Mouse (Mus musculus): ENCODE data around the gene Frs3. TPM values are rescaled to one million over a fixed set of nuclear protein-coding genes. Genes with fewer than 3 reads are reported as not detected.

The Frs3 gene
- polyA plus RNA-seq, 2 experiments: 0.67 to 3.0 TPM

- WGBS (ENCODE audit: insufficient replicate concordance): 71% methylated on average over 10 of the region's 10 CpGs
- H3K4me2 ChIP-seq (ENCODE audit: low read depth): no peak overlapping the region
- ATAC-seq (ENCODE audit: insufficient read depth) (no peak), DNase-seq (ENCODE audit: low read depth in 3 of 3, low spot score in 3 of 3) (no peak)
- peaks cover 27% of the 10 kb centered on the region for H3K27me3 ChIP-seq (ENCODE audit: control insufficient read depth, insufficient read depth, low read length)
- H3K4me1 ChIP-seq (replicated peaks; ENCODE audit: control insufficient read depth in 2 of 2, insufficient read depth in 2 of 2, low read length in 1 of 2): peaks cover 0 to 4% of the 10 kb centered on the region in 2 experiments; a peak in 2 of 4 replicates
- no peaks in the 10 kb centered on the region for H3K36me3 ChIP-seq (replicated peaks; ENCODE audit: control insufficient read depth, insufficient read depth, low read depth)
- TF ChIP-seq EP300 (IDR thresholded peaks at IDR 0.05; ENCODE audit: low read depth) (no peak), CTCF (IDR thresholded peaks at IDR 0.05; ENCODE audit: low read depth) (no peak)
- H3K4me3 ChIP-seq (ENCODE audit: insufficient read depth in 1 of 2, low read depth in 2 of 2, low read length in 2 of 2): no peak overlapping the region
- H3K9me3 ChIP-seq (ENCODE audit: control insufficient read depth, low read length): no peaks in the 10 kb centered on the region
- no peak overlapping the region for H3K27ac ChIP-seq
- H3K9ac ChIP-seq (replicated peaks): no peak overlapping the region
Measured at GRCm38 (mm10) chr17:47698156-47698555, 9.3 kb downstream of the Frs3 start.

- WGBS (ENCODE audit: insufficient replicate concordance): 55% methylated on average over 2 of the region's 2 CpGs
- Histone ChIP-seq H3K4me2 (ENCODE audit: low read depth) (no peak overlapping the region), H3K36me3 (replicated peaks; ENCODE audit: control insufficient read depth, insufficient read depth, low read depth) (no peaks in the 10 kb centered on the region), H3K27ac (no peak overlapping the region), H3K9ac (replicated peaks) (no peak overlapping the region), H3K9me3 (ENCODE audit: control insufficient read depth, low read length) (no peaks in the 10 kb centered on the region), H3K27me3 (ENCODE audit: control insufficient read depth, insufficient read depth, low read length) (peaks cover 30% of the 10 kb centered on the region), H3K4me3 (ENCODE audit: insufficient read depth in 1 of 2, low read depth in 2 of 2, low read length in 2 of 2) (no peak overlapping the region), H3K4me1 (replicated peaks; ENCODE audit: control insufficient read depth in 2 of 2, insufficient read depth in 2 of 2, low read length in 1 of 2) (peaks cover 0 to 3% of the 10 kb centered on the region in 2 experiments; a peak in 2 of 4 replicates)
- TF ChIP-seq EP300 (IDR thresholded peaks at IDR 0.05; ENCODE audit: low read depth) (no peak), CTCF (IDR thresholded peaks at IDR 0.05; ENCODE audit: low read depth) (no peak)
- ATAC-seq (ENCODE audit: insufficient read depth): no peak
- no peak for DNase-seq (ENCODE audit: low read depth in 3 of 3, low spot score in 3 of 3)
Measured at GRCm38 (mm10) chr17:47699055-47699454, 10.2 kb downstream of the Frs3 start.

DNA sequence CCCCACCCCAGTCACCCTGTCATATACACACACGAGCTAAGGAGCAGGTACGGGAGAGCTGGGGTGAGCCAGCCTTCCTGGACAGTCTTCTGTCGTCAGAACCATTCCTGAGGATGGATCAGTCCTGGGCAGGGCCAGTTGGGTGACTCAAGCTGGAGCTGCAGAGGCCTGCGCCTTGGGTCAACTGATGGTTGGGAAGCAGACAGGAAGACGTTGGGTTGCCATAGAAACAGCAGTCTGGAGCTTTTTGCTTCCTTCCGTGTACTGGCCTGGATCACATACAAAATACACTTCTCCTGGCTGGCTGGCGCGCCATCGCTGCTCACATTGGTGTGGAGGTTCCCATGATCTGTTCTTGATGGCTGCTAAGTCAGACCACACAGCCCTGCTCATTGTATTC is 13.0 kb downstream of the Frs3 start:
- H3K4me1 ChIP-seq (replicated peaks; ENCODE audit: control insufficient read depth in 2 of 2, insufficient read depth in 2 of 2, low read length in 1 of 2): peaks cover 0 to 1% of the 10 kb centered on the region in 2 experiments; a peak in 2 of 4 replicates
- H3K36me3 ChIP-seq (replicated peaks; ENCODE audit: control insufficient read depth, insufficient read depth, low read depth): no peaks in the 10 kb centered on the region
- ATAC-seq (ENCODE audit: insufficient read depth) (no peak), DNase-seq (ENCODE audit: low read depth in 3 of 3, low spot score in 3 of 3) (no peak)
- WGBS (ENCODE audit: insufficient replicate concordance): 65% methylated on average over 9 of the region's 9 CpGs
- H3K4me2 ChIP-seq (ENCODE audit: low read depth): no peak overlapping the region
- peaks cover 18% of the 10 kb centered on the region for H3K27me3 ChIP-seq (ENCODE audit: control insufficient read depth, insufficient read depth, low read length)
- TF ChIP-seq CTCF (IDR thresholded peaks at IDR 0.05; ENCODE audit: low read depth): no peak
- H3K9ac ChIP-seq (replicated peaks): no peak overlapping the region
- no peaks in the 10 kb centered on the region for H3K9me3 ChIP-seq (ENCODE audit: control insufficient read depth, low read length)
- no peak overlapping the region for H3K4me3 ChIP-seq (ENCODE audit: insufficient read depth in 1 of 2, low read depth in 2 of 2, low read length in 2 of 2)
- no peak overlapping the region for H3K27ac ChIP-seq

DNA sequence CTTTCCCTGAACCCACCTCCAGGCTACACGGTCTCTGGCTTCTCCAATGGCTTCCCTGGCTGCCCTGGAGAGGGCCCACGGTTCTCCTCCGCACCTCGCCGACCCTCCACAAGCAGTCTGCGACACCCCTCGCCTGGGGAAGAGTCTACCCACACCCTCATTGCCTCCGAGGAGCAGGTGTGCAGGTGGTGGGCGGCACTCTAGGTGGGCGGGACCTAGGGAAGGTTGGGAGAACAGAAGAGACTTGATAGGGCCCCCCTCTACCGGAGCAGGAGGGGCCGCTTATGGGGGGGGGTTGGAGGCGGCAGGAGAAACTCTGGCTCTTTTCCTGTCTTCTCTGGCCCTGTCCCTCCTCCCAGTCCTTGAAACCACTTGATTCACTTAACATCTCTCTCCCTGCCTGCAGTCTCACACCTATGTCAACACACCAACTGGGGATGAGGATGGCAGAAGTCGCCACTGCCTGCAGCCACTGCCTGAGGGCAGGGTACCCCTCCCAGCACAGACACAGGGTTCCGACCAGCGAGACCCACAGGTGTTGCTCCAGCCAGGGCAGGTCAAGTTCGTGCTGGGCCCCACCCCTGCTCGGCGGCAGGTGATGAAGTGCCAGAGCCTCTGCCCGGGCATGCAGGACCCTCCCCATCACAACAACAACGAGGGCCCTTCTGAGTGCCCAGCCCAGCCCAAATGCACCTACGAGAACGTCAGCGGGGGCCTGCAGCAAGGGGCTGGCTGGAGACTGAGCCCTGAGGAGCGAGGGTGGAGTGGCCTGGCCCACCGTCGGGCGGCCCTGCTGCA is 13.9 kb downstream of the Frs3 start:
- H3K4me1 ChIP-seq (replicated peaks; ENCODE audit: control insufficient read depth in 2 of 2, insufficient read depth in 2 of 2, low read length in 1 of 2): peaks cover 0 to 1% of the 10 kb centered on the region in 2 experiments; a peak in 2 of 4 replicates
- no peak overlapping the region for H3K27ac ChIP-seq
- H3K27me3 ChIP-seq (ENCODE audit: control insufficient read depth, insufficient read depth, low read length): peaks cover 15% of the 10 kb centered on the region
- no peaks in the 10 kb centered on the region for H3K36me3 ChIP-seq (replicated peaks; ENCODE audit: control insufficient read depth, insufficient read depth, low read depth)
- H3K9ac ChIP-seq (replicated peaks): no peak overlapping the region
- no peak for ATAC-seq (ENCODE audit: insufficient read depth)
- no peak overlapping the region for H3K4me2 ChIP-seq (ENCODE audit: low read depth)
- no peaks in the 10 kb centered on the region for H3K9me3 ChIP-seq (ENCODE audit: control insufficient read depth, low read length)
- WGBS (ENCODE audit: insufficient replicate concordance): 35% methylated on average over 28 of the region's 28 CpGs
- no peak for DNase-seq (ENCODE audit: low read depth in 3 of 3, low spot score in 3 of 3)
- TF ChIP-seq EP300 (IDR thresholded peaks at IDR 0.05; ENCODE audit: low read depth) (no peak), CTCF (IDR thresholded peaks at IDR 0.05; ENCODE audit: low read depth) (no peak)
- H3K4me3 ChIP-seq (ENCODE audit: insufficient read depth in 1 of 2, low read depth in 2 of 2, low read length in 2 of 2): no peak overlapping the region

- H3K4me1 ChIP-seq (replicated peaks; ENCODE audit: control insufficient read depth in 2 of 2, insufficient read depth in 2 of 2, low read length in 1 of 2): no peaks in the 10 kb centered on the region; a peak in 1 of 4 replicates
- H3K9me3 ChIP-seq (ENCODE audit: control insufficient read depth, low read length): no peaks in the 10 kb centered on the region
- no peak overlapping the region for H3K4me2 ChIP-seq (ENCODE audit: low read depth)
- no peak for DNase-seq (ENCODE audit: low read depth in 3 of 3, low spot score in 3 of 3)
- H3K27ac ChIP-seq: no peak overlapping the region
- no peak for ATAC-seq (ENCODE audit: insufficient read depth)
- 19% methylated on average over 20 of the region's 20 CpGs for WGBS (ENCODE audit: insufficient replicate concordance)
- TF ChIP-seq CTCF (IDR thresholded peaks at IDR 0.05; ENCODE audit: low read depth) (no peak), EP300 (IDR thresholded peaks at IDR 0.05; ENCODE audit: low read depth) (no peak)
- H3K27me3 ChIP-seq (ENCODE audit: control insufficient read depth, insufficient read depth, low read length): peaks cover 15% of the 10 kb centered on the region
- H3K9ac ChIP-seq (replicated peaks): no peak overlapping the region
- no peak overlapping the region for H3K4me3 ChIP-seq (ENCODE audit: insufficient read depth in 1 of 2, low read depth in 2 of 2, low read length in 2 of 2)
- no peaks in the 10 kb centered on the region for H3K36me3 ChIP-seq (replicated peaks; ENCODE audit: control insufficient read depth, insufficient read depth, low read depth)
Measured at GRCm38 (mm10) chr17:47703556-47703955, 14.7 kb downstream of the Frs3 start.

Measured in liver, embryonic 14.5 days (tissue).